Mouse (Mus musculus) kidney, adult 18-20 months (tissue): ENCODE measurements around the gene Sppl3.
A peak's percentile ranks its signal among the peaks of the same experiment; 100 is the strongest.
"Not testable (repeated sequence)": the region's sequence is repeated elsewhere in the genome, so short reads cannot be mapped to it uniquely, and the experiment has no call there.

Experiments
- DNase-seq: peaks from one replicate; pipeline ENCODE4 v3.0.0; 2021

The Sppl3 gene

GRCm38 (mm10) chr5:115045146-115045677, 34.3 kb downstream of the Sppl3 start:
- DNase-seq = no peak

GRCm38 (mm10) chr5:115049692-115050091, 38.8 kb downstream of the Sppl3 start:
- no peak for DNase-seq

- no peak for DNase-seq
These were observed 39.8 kb downstream of the Sppl3 start for GRCm38 (mm10) chr5:115050776-115051175.

- DNase-seq = no peak
These were observed 41.6 kb downstream of the Sppl3 start for GRCm38 (mm10) chr5:115052546-115052945.

- DNase-seq = no peak
These were observed 43.0 kb downstream of the Sppl3 start for GRCm38 (mm10) chr5:115053791-115054396.

- DNase-seq = no peak
These were observed 44.5 kb downstream of the Sppl3 start for GRCm38 (mm10) chr5:115055418-115055817.

GRCm38 (mm10) chr5:115057153-115057552, 46.2 kb downstream of the Sppl3 start:
- no peak for DNase-seq

- no peak for DNase-seq
These were observed 47.8 kb downstream of the Sppl3 start for GRCm38 (mm10) chr5:115058584-115059297.

- no peak for DNase-seq
These were observed 49.2 kb downstream of the Sppl3 start for GRCm38 (mm10) chr5:115060067-115060695.

GRCm38 (mm10) chr5:115060977-115061376, 50.0 kb downstream of the Sppl3 start:
- DNase-seq = no peak

GRCm38 (mm10) chr5:115062566-115062965, 51.6 kb downstream of the Sppl3 start:
- DNase-seq = no peak

GRCm38 (mm10) chr5:115063391-115063790, 52.5 kb downstream of the Sppl3 start:
- no peak for DNase-seq

GRCm38 (mm10) chr5:115066245-115066644, 55.3 kb downstream of the Sppl3 start:
- DNase-seq = no peak

- DNase-seq = no peak
These were observed 57.9 kb downstream of the Sppl3 start for GRCm38 (mm10) chr5:115068671-115069421.

- no peak for DNase-seq
These were observed 58.7 kb downstream of the Sppl3 start for GRCm38 (mm10) chr5:115069611-115070010.

- DNase-seq = no peak
These were observed 59.5 kb downstream of the Sppl3 start for GRCm38 (mm10) chr5:115070457-115070856.

- no peak for DNase-seq
These were observed 60.4 kb downstream of the Sppl3 start for GRCm38 (mm10) chr5:115071096-115071901.

GRCm38 (mm10) chr5:115072143-115072542, 61.2 kb downstream of the Sppl3 start:
- DNase-seq = no peak

- DNase-seq = not testable (repeated sequence)
These were observed 62.4 kb downstream of the Sppl3 start for GRCm38 (mm10) chr5:115073306-115073705.

GRCm38 (mm10) chr5:115074749-115075148, 63.8 kb downstream of the Sppl3 start:
- no peak for DNase-seq

- DNase-seq = peak; percentile 78
These were observed 65.4 kb downstream of the Sppl3 start for GRCm38 (mm10) chr5:115076144-115076901.
